Mouse (Mus musculus) embryonic fibroblast, embryonic 13.5 days (primary cell): ENCODE data around the gene Sdsl.

Experiments
- CTCF ChIP-seq: IDR thresholded peaks from 2 replicates; pipeline ENCODE4 v1.5.1; 2011; ENCODE audit warnings: mild to moderate bottlenecking, control low read depth, low read length, moderate library complexity, borderline replicate concordance; ENCODE audit not compliant: insufficient read depth
- POLR2A ChIP-seq: IDR thresholded peaks from 2 replicates; pipeline ENCODE4 v1.6.1; 2011; ENCODE audit warnings: low read depth, mild to moderate bottlenecking, control low read depth, low read length, moderate library complexity

GRCm38 (mm10) chr5:120426572-120426971 is 46.0 kb downstream of the Sdsl start:
- TF ChIP-seq CTCF (no peak), POLR2A (no peak)
